Mouse (Mus musculus): ENCODE measurements around the gene Gm28048. TPM values are rescaled to one million over a fixed set of nuclear protein-coding genes. Genes with fewer than 3 reads are reported as not detected.

Gene Gm28048
- total and polyA plus RNA-seq, 2 experiments from 2014 or later: 3.4 TPM; not detected in 1

DNA sequence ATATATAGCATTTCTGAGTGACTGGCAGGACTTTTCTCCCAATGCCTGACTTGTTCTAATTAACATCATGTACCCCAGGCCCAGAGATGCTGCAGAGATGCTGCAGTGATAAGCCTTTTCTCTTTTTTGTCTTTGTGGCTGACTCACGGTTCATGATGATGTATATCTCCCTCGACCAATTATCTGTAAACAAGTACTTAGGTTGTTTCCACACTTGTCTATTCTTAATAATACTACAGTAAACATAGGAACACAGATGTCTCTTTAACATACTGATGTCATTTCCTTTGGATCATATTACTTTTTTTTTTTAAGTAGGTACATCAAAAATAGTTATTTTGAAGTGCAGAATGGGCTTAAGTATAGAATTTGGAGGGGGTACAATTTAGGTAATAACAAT lies 79.0 kb downstream of the Gm28048 start:
- Histone ChIP-seq H3K9ac (replicated peaks; ENCODE audit: low read length) (no peak overlapping the region), H3K36me3 (ENCODE audit: insufficient read depth, low read length) (no peaks in the 10 kb centered on the region), H3K27ac (no peak overlapping the region), H3K4me2 (ENCODE audit: low read depth, low read length) (no peak overlapping the region), H3K27me3 (ENCODE audit: insufficient read depth, low read length) (no peaks in the 10 kb centered on the region), H3K4me1 (ENCODE audit: insufficient read depth, low read length) (no peaks in the 10 kb centered on the region), H3K4me3 (ENCODE audit: low read length) (no peak overlapping the region), H3K9me3 (ENCODE audit: low read length) (no peaks in the 10 kb centered on the region)
- DNase-seq (ENCODE audit: low spot score) (no peak), ATAC-seq (no peak)
- 82% methylated on average over 2 of the region's 2 CpGs for WGBS
- TF ChIP-seq CTCF (IDR thresholded peaks at IDR 0.05; ENCODE audit: low read depth): no peak

DNA sequence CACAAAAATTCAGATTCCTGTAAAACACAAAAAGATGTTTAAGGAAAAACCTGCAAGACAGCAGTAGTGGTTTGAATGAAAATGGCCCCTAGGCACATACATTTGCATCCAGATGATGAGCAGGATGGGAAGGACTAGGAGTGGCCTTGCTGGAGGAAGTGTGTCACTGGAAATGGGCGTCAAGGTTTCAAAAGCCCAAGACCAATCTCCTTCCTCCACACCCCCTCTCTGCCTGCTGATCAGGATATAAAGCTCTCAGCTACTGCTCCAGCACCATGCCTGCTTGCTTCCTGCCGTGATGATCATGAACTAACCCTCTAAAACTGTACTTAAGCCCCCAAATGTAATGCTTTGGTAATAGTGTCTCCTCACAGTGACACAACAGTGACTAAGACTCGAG lies 81.8 kb downstream of the Gm28048 start:
- Histone ChIP-seq H3K27ac (no peak overlapping the region), H3K4me1 (ENCODE audit: insufficient read depth, low read length) (no peaks in the 10 kb centered on the region), H3K27me3 (ENCODE audit: insufficient read depth, low read length) (no peaks in the 10 kb centered on the region), H3K9me3 (ENCODE audit: low read length) (no peaks in the 10 kb centered on the region), H3K4me2 (ENCODE audit: low read depth, low read length) (no peak overlapping the region), H3K36me3 (ENCODE audit: insufficient read depth, low read length) (no peaks in the 10 kb centered on the region), H3K4me3 (ENCODE audit: low read length) (no peak overlapping the region), H3K9ac (replicated peaks; ENCODE audit: low read length) (no peak overlapping the region)
- TF ChIP-seq CTCF (IDR thresholded peaks at IDR 0.05; ENCODE audit: low read depth): no peak
- no peak for ATAC-seq
- no peak for DNase-seq (ENCODE audit: low spot score)
- 89% methylated on average over 3 of the region's 3 CpGs for WGBS

GRCm38 (mm10) chr11:22897642-22898041 lies 84.2 kb downstream of the Gm28048 start:
- Histone ChIP-seq H3K9me3 (ENCODE audit: low read length) (no peaks in the 10 kb centered on the region), H3K4me2 (ENCODE audit: low read depth, low read length) (no peak overlapping the region), H3K4me1 (ENCODE audit: insufficient read depth, low read length) (no peaks in the 10 kb centered on the region), H3K4me3 (ENCODE audit: low read length) (no peak overlapping the region), H3K9ac (replicated peaks; ENCODE audit: low read length) (no peak overlapping the region), H3K36me3 (ENCODE audit: insufficient read depth, low read length) (no peaks in the 10 kb centered on the region), H3K27me3 (ENCODE audit: insufficient read depth, low read length) (no peaks in the 10 kb centered on the region), H3K27ac (no peak overlapping the region)
- TF ChIP-seq CTCF (IDR thresholded peaks at IDR 0.05; ENCODE audit: low read depth): no peak
- no peak for ATAC-seq
- 95% methylated on average over 4 of the region's 4 CpGs for WGBS
- DNase-seq (ENCODE audit: low spot score): no peak

- ATAC-seq (no peak), DNase-seq (ENCODE audit: low spot score) (no peak)
- no peak overlapping the region for H3K4me2 ChIP-seq (ENCODE audit: low read depth, low read length)
- no peak overlapping the region for H3K27ac ChIP-seq
- 96% methylated on average over 4 of the region's 4 CpGs for WGBS
- no peaks in the 10 kb centered on the region for H3K27me3 ChIP-seq (ENCODE audit: insufficient read depth, low read length)
- no peak overlapping the region for H3K9ac ChIP-seq (replicated peaks; ENCODE audit: low read length)
- H3K36me3 ChIP-seq (ENCODE audit: insufficient read depth, low read length): no peaks in the 10 kb centered on the region
- H3K9me3 ChIP-seq (ENCODE audit: low read length): no peaks in the 10 kb centered on the region
- no peak overlapping the region for H3K4me3 ChIP-seq (ENCODE audit: low read length)
- no peaks in the 10 kb centered on the region for H3K4me1 ChIP-seq (ENCODE audit: insufficient read depth, low read length)
- TF ChIP-seq CTCF (IDR thresholded peaks at IDR 0.05; ENCODE audit: low read depth): no peak
These were observed 84.8 kb downstream of the Gm28048 start for GRCm38 (mm10) chr11:22897127-22897526.

DNA sequence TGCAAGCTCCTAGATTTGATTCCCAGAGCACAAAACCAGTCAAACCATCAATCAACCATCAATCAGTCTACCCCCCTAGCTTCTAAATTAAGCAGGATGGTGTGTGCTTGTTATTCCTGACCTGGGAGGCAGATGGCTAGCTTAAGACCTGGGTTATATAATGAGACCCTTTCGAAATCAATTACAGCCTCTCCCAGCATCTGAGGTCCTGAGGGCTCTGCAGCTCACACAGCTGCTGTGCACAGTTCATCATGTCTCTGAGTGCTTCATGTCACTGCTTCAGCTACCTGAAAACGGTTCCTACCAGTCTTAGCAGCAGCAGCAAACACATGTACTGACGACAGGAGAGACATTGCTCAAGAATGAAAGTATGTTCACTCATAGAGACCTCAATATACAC lies 88.8 kb downstream of the Gm28048 start:
- WGBS: 54% methylated on average over 3 of the region's 3 CpGs
- Histone ChIP-seq H3K9ac (replicated peaks; ENCODE audit: low read length) (no peak overlapping the region), H3K9me3 (ENCODE audit: low read length) (no peaks in the 10 kb centered on the region), H3K4me3 (ENCODE audit: low read length) (no peak overlapping the region), H3K4me2 (ENCODE audit: low read depth, low read length) (no peak overlapping the region), H3K27ac (no peak overlapping the region), H3K27me3 (ENCODE audit: insufficient read depth, low read length) (no peaks in the 10 kb centered on the region), H3K4me1 (ENCODE audit: insufficient read depth, low read length) (no peaks in the 10 kb centered on the region), H3K36me3 (ENCODE audit: insufficient read depth, low read length) (no peaks in the 10 kb centered on the region)
- no peak for TF ChIP-seq CTCF (IDR thresholded peaks at IDR 0.05; ENCODE audit: low read depth)
- ATAC-seq: no peak
- no peak for DNase-seq (ENCODE audit: low spot score)

DNA sequence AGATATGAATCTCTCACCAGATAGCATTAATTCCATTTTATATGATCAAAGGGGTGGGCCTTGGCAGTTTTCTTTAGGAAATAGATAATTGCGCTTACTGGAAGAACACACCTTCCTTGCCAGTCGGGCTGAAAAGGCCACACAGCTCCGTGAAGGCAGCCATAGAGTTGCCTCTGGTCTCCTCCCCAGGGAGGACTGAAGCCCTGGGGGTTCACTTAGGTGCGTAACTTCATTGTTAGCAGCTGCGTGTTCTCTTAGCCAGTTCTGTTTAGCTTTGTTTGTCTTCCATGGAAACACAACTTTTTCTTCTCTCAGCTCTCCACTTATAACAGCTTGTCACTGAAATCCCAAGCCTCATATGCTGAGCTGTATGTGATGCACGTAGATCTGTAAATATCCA lies 89.4 kb downstream of the Gm28048 start:
- Histone ChIP-seq H3K9me3 (ENCODE audit: low read length) (no peaks in the 10 kb centered on the region), H3K36me3 (ENCODE audit: insufficient read depth, low read length) (no peaks in the 10 kb centered on the region), H3K27me3 (ENCODE audit: insufficient read depth, low read length) (no peaks in the 10 kb centered on the region), H3K27ac (no peak overlapping the region), H3K4me2 (ENCODE audit: low read depth, low read length) (no peak overlapping the region), H3K4me1 (ENCODE audit: insufficient read depth, low read length) (no peaks in the 10 kb centered on the region), H3K4me3 (ENCODE audit: low read length) (no peak overlapping the region), H3K9ac (replicated peaks; ENCODE audit: low read length) (no peak overlapping the region)
- ATAC-seq: no peak
- TF ChIP-seq CTCF (IDR thresholded peaks at IDR 0.05; ENCODE audit: low read depth): no peak
- DNase-seq (ENCODE audit: low spot score): no peak
- 71% methylated on average over 6 of the region's 6 CpGs for WGBS

GRCm38 (mm10) chr11:22891876-22892275 lies 90.0 kb downstream of the Gm28048 start:
- no peak overlapping the region for H3K9ac ChIP-seq (replicated peaks; ENCODE audit: low read length)
- TF ChIP-seq CTCF (IDR thresholded peaks at IDR 0.05; ENCODE audit: low read depth): no peak
- no peak for DNase-seq (ENCODE audit: low spot score)
- ATAC-seq: no peak
- no peak overlapping the region for H3K4me2 ChIP-seq (ENCODE audit: low read depth, low read length)
- no peaks in the 10 kb centered on the region for H3K9me3 ChIP-seq (ENCODE audit: low read length)
- no peaks in the 10 kb centered on the region for H3K36me3 ChIP-seq (ENCODE audit: insufficient read depth, low read length)
- H3K27ac ChIP-seq: no peak overlapping the region
- H3K4me1 ChIP-seq (ENCODE audit: insufficient read depth, low read length): no peaks in the 10 kb centered on the region
- no peaks in the 10 kb centered on the region for H3K27me3 ChIP-seq (ENCODE audit: insufficient read depth, low read length)
- 95% methylated on average over 7 of the region's 7 CpGs for WGBS
- H3K4me3 ChIP-seq (ENCODE audit: low read length): no peak overlapping the region
